Mouse (Mus musculus): Measurements from ENCODE around the gene Tnfrsf18. TPM values are rescaled to one million over a fixed set of nuclear protein-coding genes. Genes with fewer than 3 reads are reported as not detected.

Gene Tnfrsf18
- polyA plus RNA-seq (2016; fragmentation: Nextera tagmentation; extraction: Ambion mirVana) = 1.6 and 2.0 TPM in 2 replicates

DNA sequence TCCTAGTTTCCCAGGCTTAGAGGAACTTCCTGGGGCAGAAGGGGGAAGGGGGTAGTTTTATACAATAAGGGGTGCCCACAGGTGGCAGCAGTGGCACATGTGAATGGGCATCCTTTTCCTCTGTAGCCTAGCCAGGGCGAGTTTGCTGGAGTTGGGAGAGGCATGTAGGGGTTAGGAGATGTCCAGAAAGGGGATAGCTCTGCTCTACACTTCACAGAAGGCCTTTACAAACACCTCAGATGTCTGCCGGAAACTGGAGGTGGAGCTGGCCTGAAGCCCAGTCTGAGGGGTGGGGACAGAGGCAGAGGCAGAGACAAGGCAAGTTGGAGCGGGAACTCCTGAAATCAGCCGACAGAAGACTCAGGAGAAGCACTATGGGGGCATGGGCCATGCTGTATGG is at the start of gene Tnfrsf18:
Gene Tnfrsf18 (plus strand): TSS at position 152 of the 400 bp plus-strand sequence.
- no peak within 1 kb of the TSS for H3K4me3 ChIP-seq
- no peak within 1 kb of the TSS for H3K27ac ChIP-seq
- WGBS = 73% methylated on average over 4 of the region's 4 CpGs
- no peaks in the 10 kb centered on the region for H3K27me3 ChIP-seq (replicated peaks)
- no peak within 1 kb of the TSS for H3K4me2 ChIP-seq (replicated peaks)
- no peak within 1 kb of the TSS for H3K9ac ChIP-seq
- no peak for ATAC-seq (ENCODE audit: low FRiP score, low read depth)
- H3K4me1 ChIP-seq = peaks cover 11% of the 10 kb centered on the region
- peaks cover 27% of the 10 kb centered on the region; the same call in 1 of the 2 replicates for H3K36me3 ChIP-seq
- no peaks in the 10 kb centered on the region for H3K9me3 ChIP-seq

DNA sequence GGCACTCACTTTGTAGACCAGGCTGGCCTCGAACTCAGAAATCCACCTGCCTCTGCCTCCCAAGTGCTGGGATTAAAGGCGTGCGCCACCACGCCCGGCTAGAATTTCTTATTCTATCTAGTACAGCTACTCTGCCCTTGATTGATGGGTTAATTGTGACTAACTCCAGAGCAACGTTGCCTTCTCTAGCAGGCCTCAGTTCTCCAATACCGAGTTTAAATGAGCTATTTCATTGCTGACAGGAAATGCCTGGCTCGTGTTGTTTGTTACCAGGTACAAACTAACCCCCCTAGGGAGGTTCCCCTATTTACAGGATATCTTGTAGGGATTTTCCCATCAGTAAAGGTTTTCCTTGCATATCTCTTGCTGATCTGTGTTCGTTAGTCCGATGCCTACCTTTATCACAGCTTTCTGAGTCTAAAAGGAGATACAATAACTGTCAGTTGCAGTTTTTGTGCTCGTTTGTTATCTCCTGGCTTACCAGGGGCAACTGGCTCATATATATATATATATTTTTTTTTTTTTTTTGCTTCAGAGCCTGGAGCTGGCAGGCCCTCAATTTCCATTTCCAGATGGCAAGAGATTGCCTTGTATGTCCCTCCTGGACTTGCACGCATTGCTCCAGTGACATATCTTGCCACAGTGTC is 44.4 kb upstream of the Tnfrsf18 start:
- WGBS = 81% methylated on average over 12 of the region's 12 CpGs
- no peak for ATAC-seq (ENCODE audit: low FRiP score, low read depth)

DNA sequence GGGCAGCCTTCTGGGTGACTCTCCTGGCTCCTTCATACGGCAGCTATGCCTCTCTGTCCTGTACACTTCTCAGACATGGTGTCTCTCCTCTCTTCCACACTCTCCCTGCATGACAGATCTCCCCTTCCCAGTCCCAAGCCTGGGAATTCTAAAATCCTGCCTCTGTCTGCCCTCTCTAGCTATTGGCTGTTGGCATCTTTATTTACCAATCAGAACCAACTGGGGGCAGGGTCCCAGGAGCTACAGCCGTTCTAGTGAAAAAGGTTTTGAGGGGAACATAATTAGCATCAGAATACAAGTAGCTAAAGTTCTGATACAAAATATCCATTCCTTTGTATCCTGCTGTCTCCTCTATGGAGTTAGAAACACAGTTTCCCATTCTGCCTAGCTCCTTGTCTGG is 42.2 kb upstream of the Tnfrsf18 start:
- no peaks in the 10 kb centered on the region for H3K9me3 ChIP-seq
- H3K27me3 ChIP-seq (replicated peaks) = no peaks in the 10 kb centered on the region
- no peak overlapping the region for H3K4me3 ChIP-seq
- no peak overlapping the region for H3K27ac ChIP-seq
- no peak for ATAC-seq (ENCODE audit: low FRiP score, low read depth)
- 8% methylated on average over 2 of the region's 2 CpGs for WGBS
- peak overlapping the region; percentile 14; the same call in 1 of the 2 replicates for H3K4me2 ChIP-seq (replicated peaks)
- 0 out of 2 replicates have a peak, but pooled peaks cover 5% of the 10 kb centered on the region for H3K4me1 ChIP-seq
- H3K9ac ChIP-seq = no peak overlapping the region
- no peaks in the 10 kb centered on the region for H3K36me3 ChIP-seq

More for the DNA sequence above, 44.4 kb upstream of the Tnfrsf18 start:
- Histone ChIP-seq H3K4me3 (no peak overlapping the region), H3K4me1 (0 out of 2 replicates have a peak, but pooled peaks cover 5% of the 10 kb centered on the region), H3K9ac (no peak overlapping the region), H3K36me3 (no peaks in the 10 kb centered on the region), H3K9me3 (no peaks in the 10 kb centered on the region), H3K4me2 (replicated peaks) (no peak overlapping the region), H3K27ac (no peak overlapping the region), H3K27me3 (replicated peaks) (no peaks in the 10 kb centered on the region)

DNA sequence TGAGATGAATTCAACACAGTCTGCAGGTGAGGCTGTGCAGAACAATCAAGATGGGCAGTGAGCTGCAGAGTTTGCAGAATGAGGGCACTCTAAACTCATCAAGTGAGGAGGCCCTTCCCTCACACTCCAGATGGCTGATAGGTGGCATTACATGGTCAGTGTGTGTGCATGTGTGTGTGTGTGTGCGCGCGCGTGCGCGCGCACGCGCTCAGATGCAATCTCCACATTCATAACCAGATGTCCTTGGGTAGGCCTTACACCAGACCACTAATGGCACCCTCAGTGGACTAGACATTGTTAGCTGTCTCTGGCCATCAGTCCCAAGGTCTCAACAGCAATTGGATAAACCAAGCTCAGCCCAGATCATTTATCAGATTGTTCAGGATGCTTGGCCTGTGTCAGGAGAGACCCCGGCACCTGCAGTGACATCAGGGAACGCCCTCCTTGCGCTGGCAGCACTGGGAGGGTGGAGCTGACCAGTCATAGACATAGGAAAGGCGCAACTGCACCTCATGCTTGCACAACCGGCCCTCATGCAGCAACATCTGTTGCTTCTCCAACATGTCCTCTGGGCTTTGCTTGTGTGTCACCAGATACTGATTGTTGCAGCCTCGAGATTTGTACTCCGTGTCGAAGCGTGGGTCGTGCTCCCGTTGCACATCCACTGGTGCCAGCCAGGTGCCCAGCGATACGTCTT is 34.6 kb upstream of the Tnfrsf18 start:
- Histone ChIP-seq H3K27ac (no peak overlapping the region), H3K4me3 (peak overlapping the region; percentile 81), H3K4me2 (replicated peaks) (peak overlapping the region; percentile 99), H3K9ac (peak overlapping the region; percentile 67), H3K9me3 (no peaks in the 10 kb centered on the region), H3K27me3 (replicated peaks) (no peaks in the 10 kb centered on the region), H3K4me1 (peaks cover 24% of the 10 kb centered on the region), H3K36me3 (peaks cover 8% of the 10 kb centered on the region)
- WGBS = 90% methylated on average over 22 of the region's 22 CpGs
- peak; percentile 8 for ATAC-seq (ENCODE audit: low FRiP score, low read depth)

DNA sequence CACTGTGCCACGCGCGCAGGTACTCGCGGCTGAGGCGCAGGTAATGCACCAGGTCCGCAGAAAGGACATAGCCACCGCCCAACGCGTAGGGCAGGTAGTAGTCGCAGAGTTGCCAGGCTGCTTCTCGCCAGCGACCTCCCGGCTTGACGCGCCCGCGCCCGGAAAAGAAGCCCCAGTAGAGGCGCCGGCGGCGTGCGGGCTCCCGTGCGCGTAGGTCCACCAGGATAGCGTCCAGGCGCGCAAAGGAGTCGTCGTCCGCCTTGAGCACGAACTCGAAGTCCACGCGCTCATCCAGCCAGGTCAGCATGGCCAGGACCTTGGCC is 34.1 kb upstream of the Tnfrsf18 start:
- Histone ChIP-seq H3K27ac (peak overlapping the region; percentile 74), H3K27me3 (replicated peaks) (no peaks in the 10 kb centered on the region), H3K9me3 (no peaks in the 10 kb centered on the region), H3K4me2 (replicated peaks) (peak overlapping the region; percentile 99), H3K36me3 (peaks cover 14% of the 10 kb centered on the region), H3K4me3 (peak overlapping the region; percentile 81), H3K4me1 (peaks cover 24% of the 10 kb centered on the region), H3K9ac (peak overlapping the region; percentile 67)
- WGBS = 37% methylated on average over 37 of the region's 37 CpGs
- ATAC-seq (ENCODE audit: low FRiP score, low read depth) = peak; percentile 14; the same call in 1 of the 2 replicates

DNA sequence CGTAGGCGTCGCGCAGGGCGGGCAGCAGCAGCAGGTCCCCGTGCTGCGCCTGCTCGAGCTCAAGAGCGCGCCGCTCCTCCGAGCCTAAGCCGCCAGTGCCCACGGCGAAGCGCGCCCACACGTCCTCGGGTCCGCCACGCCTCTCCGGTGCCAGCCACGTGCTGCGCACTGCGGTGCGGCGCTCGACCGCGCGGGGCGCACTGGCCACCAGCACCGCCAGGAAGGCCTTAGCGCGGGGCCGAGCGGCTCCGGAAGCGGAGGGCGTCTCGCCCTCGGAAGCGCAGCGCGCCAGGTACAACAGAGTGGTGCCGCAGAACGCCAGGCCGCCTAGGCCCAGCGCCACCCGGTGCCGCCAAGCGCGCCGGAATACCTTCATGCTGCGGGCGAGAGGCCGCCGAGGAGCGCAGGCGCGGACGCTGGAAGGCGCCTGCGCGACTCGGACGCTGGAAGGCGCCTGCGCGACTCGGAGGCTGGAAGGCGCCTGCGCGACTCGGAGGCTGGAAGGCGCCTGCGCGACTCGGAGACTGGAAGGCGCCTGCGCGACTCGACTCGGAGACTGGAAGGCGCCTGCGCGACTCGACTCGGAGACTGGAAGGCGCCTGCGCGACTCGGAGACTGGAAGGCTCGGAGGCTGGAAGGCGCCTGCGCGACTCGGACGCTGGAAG is 33.6 kb upstream of the Tnfrsf18 start, which contains the start of the genes B3galt6 and Sdf4:
Gene B3galt6 (minus strand): TSS at position 409 of the 665 bp plus-strand sequence.
Gene Sdf4 (plus strand): TSS at position 632 of the 665 bp plus-strand sequence.
- no peaks in the 10 kb centered on the region for H3K9me3 ChIP-seq
- WGBS = under 1% methylated on average over 99 of the region's 99 CpGs
- peaks cover 24% of the 10 kb centered on the region for H3K4me1 ChIP-seq
- peak; percentile 88 for ATAC-seq (ENCODE audit: low FRiP score, low read depth)
- H3K27me3 ChIP-seq (replicated peaks) = no peaks in the 10 kb centered on the region
- H3K4me3 ChIP-seq = peak within 1 kb of the TSS; percentile 81
- peak within 1 kb of the TSS; percentile 74 for H3K27ac ChIP-seq
- H3K4me2 ChIP-seq (replicated peaks) = peak within 1 kb of the TSS; percentile 99
- H3K9ac ChIP-seq = peak within 1 kb of the TSS; percentile 83
- peaks cover 17% of the 10 kb centered on the region for H3K36me3 ChIP-seq

DNA sequence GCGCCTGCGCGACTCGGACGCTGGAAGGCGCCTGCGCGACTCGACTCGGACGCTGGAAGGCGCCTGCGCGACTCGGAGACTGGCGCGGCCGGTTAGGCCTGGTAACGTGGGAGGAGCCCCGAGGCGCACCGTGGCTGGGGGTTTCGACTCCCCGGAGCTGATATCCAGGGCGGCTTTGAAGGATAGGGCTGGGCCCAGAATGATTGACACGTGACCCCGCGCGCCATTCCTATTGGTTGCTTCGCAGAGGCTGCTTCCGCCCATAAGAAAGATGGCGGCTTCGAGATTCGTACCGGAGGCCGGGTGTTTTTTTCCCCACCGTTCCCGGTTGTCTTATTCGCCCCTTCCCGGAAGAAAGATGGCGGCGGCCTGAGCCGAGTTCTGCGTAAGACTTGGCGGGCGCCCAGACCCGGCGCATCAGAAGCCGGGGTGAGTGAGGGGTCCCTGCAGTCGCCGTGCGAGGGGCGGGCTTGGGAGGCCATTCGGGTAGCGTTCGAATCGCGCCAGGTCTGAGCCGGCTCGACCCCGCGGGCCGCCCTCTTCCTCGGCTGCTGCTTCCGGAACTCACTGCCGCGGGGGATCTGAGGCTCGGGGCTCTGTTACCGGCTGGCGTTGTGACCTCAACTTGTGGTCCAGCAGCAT is 32.9 kb upstream of the Tnfrsf18 start:
- H3K9ac ChIP-seq = peak overlapping the region; percentile 83
- ATAC-seq (ENCODE audit: low FRiP score, low read depth) = peak; percentile 84
- under 1% methylated on average over 70 of the region's 70 CpGs for WGBS
- H3K4me1 ChIP-seq = peaks cover 24% of the 10 kb centered on the region
- H3K4me3 ChIP-seq = peak overlapping the region; percentile 81
- H3K27ac ChIP-seq = peak overlapping the region; percentile 64
- peaks cover 24% of the 10 kb centered on the region for H3K36me3 ChIP-seq
- H3K9me3 ChIP-seq = no peaks in the 10 kb centered on the region
- peak overlapping the region; percentile 78 for H3K4me2 ChIP-seq (replicated peaks)
- no peaks in the 10 kb centered on the region for H3K27me3 ChIP-seq (replicated peaks)

DNA sequence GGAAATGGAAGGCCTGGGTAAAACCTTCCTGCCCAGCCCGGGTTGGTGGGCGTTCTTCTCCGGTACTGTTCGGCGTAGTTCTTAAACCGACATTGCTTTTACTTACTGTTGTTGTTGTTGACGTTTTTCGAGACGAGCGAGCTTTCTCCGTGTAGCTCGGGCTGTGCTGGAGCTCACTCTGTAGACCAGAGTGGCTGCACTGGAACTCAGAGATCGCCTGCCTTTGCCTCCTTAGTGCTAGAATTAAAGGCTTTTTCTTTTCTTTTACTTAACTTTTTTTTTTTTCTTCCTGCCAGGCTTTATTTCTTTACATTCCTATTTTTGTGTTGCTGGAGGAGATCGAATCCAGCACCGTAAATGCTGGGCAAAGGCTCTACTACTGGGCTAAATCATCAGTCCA is 32.4 kb upstream of the Tnfrsf18 start:
- Histone ChIP-seq H3K4me1 (peaks cover 24% of the 10 kb centered on the region), H3K4me2 (replicated peaks) (peak overlapping the region; percentile 78), H3K4me3 (peak overlapping the region; percentile 81), H3K27ac (peak overlapping the region; percentile 64), H3K9ac (peak overlapping the region; percentile 83), H3K27me3 (replicated peaks) (no peaks in the 10 kb centered on the region), H3K9me3 (no peaks in the 10 kb centered on the region), H3K36me3 (peaks cover 28% of the 10 kb centered on the region)
- 5% methylated on average over 15 of the region's 15 CpGs for WGBS
- ATAC-seq (ENCODE audit: low FRiP score, low read depth) = no peak

DNA sequence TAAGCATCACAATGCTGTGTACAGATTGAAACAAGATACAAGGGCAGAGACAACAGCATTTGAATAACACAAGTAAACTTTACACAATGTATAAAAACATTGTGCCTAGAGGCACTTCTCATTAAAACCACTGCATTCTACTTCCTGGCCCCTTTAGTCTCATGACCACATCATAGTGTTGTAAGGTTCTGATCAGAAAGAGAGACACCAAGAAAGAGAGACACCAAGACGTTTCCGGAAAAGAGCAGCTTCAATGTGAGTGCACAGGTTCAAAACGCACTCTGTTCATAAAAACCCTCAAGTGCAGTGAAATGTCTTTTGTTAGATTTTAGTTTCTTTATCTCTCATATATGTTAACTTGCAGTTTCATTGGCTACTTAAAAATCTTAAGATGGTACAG is 21.9 kb upstream of the Tnfrsf18 start:
- Histone ChIP-seq H3K36me3 (peaks cover 92% of the 10 kb centered on the region), H3K4me3 (no peak overlapping the region), H3K4me2 (replicated peaks) (no peak overlapping the region), H3K4me1 (no peaks in the 10 kb centered on the region), H3K27me3 (replicated peaks) (no peaks in the 10 kb centered on the region), H3K9ac (no peak overlapping the region), H3K27ac (no peak overlapping the region), H3K9me3 (no peaks in the 10 kb centered on the region)
- WGBS = 97% methylated on average over 3 of the region's 3 CpGs
- ATAC-seq (ENCODE audit: low FRiP score, low read depth) = no peak

DNA sequence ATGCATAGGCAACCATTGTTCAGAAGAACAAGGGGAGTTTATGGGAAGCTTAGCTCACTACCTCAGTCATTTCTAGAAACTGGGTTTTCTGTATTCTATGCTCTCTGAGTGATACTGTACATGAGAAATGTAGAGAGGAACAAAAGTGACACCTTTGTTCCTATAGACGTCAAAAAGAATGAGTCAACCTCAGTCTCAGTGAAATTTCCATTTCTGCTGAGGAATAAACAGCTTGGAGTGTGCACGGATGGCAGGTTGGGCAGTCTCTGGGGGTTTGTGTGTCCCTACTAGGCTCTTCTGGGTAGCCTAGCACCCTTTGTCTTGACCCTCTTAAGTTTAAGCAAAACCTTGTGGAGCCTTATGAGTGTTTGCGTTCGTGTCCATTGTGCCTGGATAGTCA is 17.6 kb upstream of the Tnfrsf18 start:
- no peak overlapping the region for H3K4me3 ChIP-seq
- no peak overlapping the region for H3K9ac ChIP-seq
- no peak for ATAC-seq (ENCODE audit: low FRiP score, low read depth)
- H3K4me1 ChIP-seq = no peaks in the 10 kb centered on the region
- H3K36me3 ChIP-seq = peaks cover 92% of the 10 kb centered on the region
- H3K27me3 ChIP-seq (replicated peaks) = no peaks in the 10 kb centered on the region
- H3K27ac ChIP-seq = no peak overlapping the region
- 94% methylated on average over 4 of the region's 4 CpGs for WGBS
- H3K9me3 ChIP-seq = no peaks in the 10 kb centered on the region
- H3K4me2 ChIP-seq (replicated peaks) = no peak overlapping the region

DNA sequence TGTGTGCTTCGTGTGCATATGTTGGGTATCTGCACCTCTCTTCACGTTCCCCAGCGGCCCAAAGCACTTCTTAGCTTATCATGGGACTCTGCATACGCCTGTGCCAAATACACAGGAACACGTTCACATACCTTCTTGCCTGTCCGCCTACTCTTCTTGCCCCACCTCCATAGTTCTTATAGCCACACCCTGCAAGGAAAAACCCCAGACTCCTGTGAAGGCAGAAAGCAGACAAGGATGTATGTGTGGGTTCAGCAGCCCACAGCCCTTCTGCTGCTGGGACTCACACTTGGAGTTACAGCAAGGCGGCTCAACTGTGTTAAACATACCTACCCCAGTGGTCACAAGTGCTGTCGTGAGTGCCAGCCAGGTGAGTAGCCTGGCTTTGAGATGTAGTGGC is 12.3 kb upstream of the Tnfrsf18 start, which contains the start of gene Tnfrsf4:
Gene Tnfrsf4 (plus strand): TSS at position 207 of the 400 bp plus-strand sequence.
- no peak within 1 kb of the TSS for H3K4me2 ChIP-seq (replicated peaks)
- H3K27me3 ChIP-seq (replicated peaks) = no peaks in the 10 kb centered on the region
- H3K27ac ChIP-seq = no peak within 1 kb of the TSS
- peaks cover 60% of the 10 kb centered on the region for H3K36me3 ChIP-seq
- 90% methylated on average over 8 of the region's 8 CpGs for WGBS
- no peaks in the 10 kb centered on the region for H3K4me1 ChIP-seq
- ATAC-seq (ENCODE audit: low FRiP score, low read depth) = no peak
- H3K9me3 ChIP-seq = no peaks in the 10 kb centered on the region
- H3K4me3 ChIP-seq = no peak within 1 kb of the TSS
- no peak within 1 kb of the TSS for H3K9ac ChIP-seq

DNA sequence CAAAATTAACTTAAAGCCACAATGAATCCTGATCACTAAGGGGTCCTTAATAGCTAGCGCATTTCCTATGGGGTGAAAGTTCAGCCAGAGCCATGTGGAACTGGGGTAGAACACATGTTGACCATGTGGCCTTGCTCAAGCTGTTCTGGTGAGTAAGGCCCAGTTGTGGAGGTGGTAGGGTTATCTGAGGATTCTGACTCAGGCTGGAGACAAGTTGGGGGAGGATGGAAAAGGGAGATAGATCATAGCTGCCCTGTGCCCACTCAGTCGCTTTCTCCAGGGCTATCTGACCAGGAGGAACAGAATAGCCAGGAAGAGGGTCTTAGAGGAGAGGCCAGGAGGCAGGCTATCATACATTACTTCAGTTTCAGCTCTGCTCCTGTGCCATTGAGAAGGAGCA is 11.5 kb upstream of the Tnfrsf18 start:
- no peak overlapping the region for H3K4me2 ChIP-seq (replicated peaks)
- H3K27me3 ChIP-seq (replicated peaks) = no peaks in the 10 kb centered on the region
- WGBS = 90% methylated on average over 2 of the region's 2 CpGs
- no peak overlapping the region for H3K9ac ChIP-seq
- H3K27ac ChIP-seq = no peak overlapping the region
- H3K4me1 ChIP-seq = no peaks in the 10 kb centered on the region
- H3K36me3 ChIP-seq = peaks cover 52% of the 10 kb centered on the region
- no peak overlapping the region for H3K4me3 ChIP-seq
- no peaks in the 10 kb centered on the region for H3K9me3 ChIP-seq
- ATAC-seq (ENCODE audit: low FRiP score, low read depth) = no peak
